ENCODE assay signal across 8 mouse cellular contexts in the genomic region with DNA sequence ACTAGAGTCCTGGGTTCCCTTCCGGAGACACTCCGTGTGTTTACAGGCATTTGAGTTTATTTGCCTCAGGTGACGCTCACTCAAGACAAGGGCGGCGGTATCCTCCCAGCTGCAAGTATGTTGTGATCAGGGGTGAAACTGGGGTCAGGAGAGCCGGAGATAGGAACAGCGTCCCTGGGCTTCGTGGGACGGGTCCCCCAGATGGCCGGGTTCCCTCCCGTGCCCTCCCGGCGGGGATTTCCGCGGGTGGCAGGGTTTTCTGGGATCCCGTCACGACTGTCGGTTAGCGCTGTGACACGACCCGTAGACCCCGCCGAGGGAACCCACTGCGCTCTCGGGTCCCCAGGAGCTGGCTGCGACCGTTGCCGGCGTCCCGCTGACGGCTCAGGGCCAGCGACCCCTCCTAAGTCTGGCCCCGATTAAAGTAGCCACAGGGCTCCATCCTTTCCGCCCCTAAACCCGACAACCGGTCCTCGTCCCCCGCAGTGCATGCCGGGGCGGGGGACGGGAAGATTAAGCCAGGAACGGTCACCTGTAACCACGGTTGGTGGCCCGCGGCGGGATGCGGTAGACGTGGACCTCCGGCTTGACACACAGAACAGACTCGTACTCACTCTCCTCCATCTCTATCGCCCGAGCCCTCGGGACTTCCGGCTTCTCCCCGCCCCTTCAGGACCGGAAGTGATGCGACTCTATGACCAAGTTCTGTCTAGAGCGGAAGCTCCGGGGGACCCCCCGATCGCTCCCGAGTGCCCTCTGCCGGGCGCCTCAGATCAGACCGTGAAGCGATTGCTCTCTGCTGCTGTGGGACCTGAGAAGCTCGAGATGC. TPM values are rescaled to one million over a fixed set of nuclear protein-coding genes. Genes with fewer than 3 reads are reported as not detected.
DNase-seq lines count a peak whose midpoint lies in the region; ATAC-seq and TF ChIP-seq lines count a peak whose summit lies in the region.

A gene (minus strand): TSS at position 677 of the 829 bp plus-strand sequence.

- peak within 1 kb of the TSS; percentile 82 for H3K27ac ChIP-seq in forebrain, postnatal 0 days (ENCODE audit: low read depth, low read length)
- peak within 1 kb of the TSS; percentile 71 for H3K27ac ChIP-seq in lung, embryonic 15.5 days

- H3K36me3 ChIP-seq in G1E (replicated peaks), result peaks cover 37% of the 10 kb centered on the region
- peaks cover 16% of the 10 kb centered on the region for H3K36me3 ChIP-seq in forebrain, postnatal 0 days (ENCODE audit: insufficient read depth)
- H3K36me3 ChIP-seq in lung, embryonic 15.5 days, result peaks cover 8% of the 10 kb centered on the region; the same call in 1 of the 2 replicates

- H3K27me3 ChIP-seq in G1E (ENCODE audit: insufficient read depth, low read length), result no peaks in the 10 kb centered on the region
- no peaks in the 10 kb centered on the region for H3K27me3 ChIP-seq in forebrain, postnatal 0 days (ENCODE audit: insufficient read depth, low read length)
- H3K27me3 ChIP-seq in lung, embryonic 15.5 days, result no peaks in the 10 kb centered on the region

- H3K4me2 ChIP-seq in forebrain, postnatal 0 days (ENCODE audit: low read depth), result peak within 1 kb of the TSS; percentile 94
- peak within 1 kb of the TSS; percentile 88 for H3K4me2 ChIP-seq in lung, embryonic 15.5 days

- H3K9ac ChIP-seq in forebrain, postnatal 0 days, result peak within 1 kb of the TSS; percentile 96
- H3K9ac ChIP-seq in lung, embryonic 15.5 days, result peak within 1 kb of the TSS; percentile 91

- peak; percentile 99 for DNase-seq in G1E (ENCODE audit: low spot score)
- peak; percentile 96 to 97 for DNase-seq in cerebellum, adult 18-20 months
- DNase-seq in forebrain, postnatal 0 days, result peak; percentile 97
- peak; percentile 97 for DNase-seq in heart, postnatal 4 days
- peak; percentile 93 for DNase-seq in layer of hippocampus, adult 8-10 months (ENCODE audit: low spot score in 2 of 2)
- DNase-seq in ovary, adult 18-20 months (ENCODE audit: low spot score), result peak; percentile 88
- DNase-seq in thymus, postnatal 0 days (ENCODE audit: low spot score), result peak; percentile 96

- H3K4me1 ChIP-seq in G1E (ENCODE audit: insufficient read depth, low read depth, low read length), result peaks cover 40% of the 10 kb centered on the region
- H3K4me1 ChIP-seq in forebrain, postnatal 0 days (ENCODE audit: insufficient read depth), result peaks cover 7% of the 10 kb centered on the region
- H3K4me1 ChIP-seq in lung, embryonic 15.5 days, result peaks cover 26% of the 10 kb centered on the region

- H3K4me3 ChIP-seq in G1E (ENCODE audit: low read depth, low read length), result peak within 1 kb of the TSS; percentile 98
- peak within 1 kb of the TSS; percentile 94 for H3K4me3 ChIP-seq in forebrain, postnatal 0 days (ENCODE audit: low read depth, low read length)
- H3K4me3 ChIP-seq in lung, embryonic 15.5 days, result peak within 1 kb of the TSS; percentile 99

- 2% methylated on average over 67 of the region's 67 CpGs for WGBS in forebrain, postnatal 0 days
- under 1% methylated on average over 67 of the region's 67 CpGs for WGBS in lung, embryonic 15.5 days

- H3K9me3 ChIP-seq in G1E (replicated peaks), result peaks cover 5% of the 10 kb centered on the region
- H3K9me3 ChIP-seq in forebrain, postnatal 0 days (ENCODE audit: low read length), result no peaks in the 10 kb centered on the region
- H3K9me3 ChIP-seq in lung, embryonic 15.5 days, result no peaks in the 10 kb centered on the region

- ATAC-seq in G1E (ENCODE audit: extremely low read depth, insufficient number of reproducible peaks, low FRiP score, poor library complexity, severe bottlenecking), result peak; percentile 93
- peak; percentile 98 for ATAC-seq in forebrain, postnatal 0 days
- ATAC-seq in lung, embryonic 15.5 days (ENCODE audit: borderline replicate concordance, extremely low read depth, low FRiP score, low TSS enrichment), result peak; percentile 87

- TF ChIP-seq CTCF in G1E (IDR thresholded peaks at IDR 0.05; ENCODE audit: low read depth, low read length), result peak; percentile 39
- peak; percentile 85 for TF ChIP-seq CTCF in forebrain, postnatal 0 days (IDR thresholded peaks at IDR 0.05; ENCODE audit: low read depth)

RNA-seq across cellular contexts. Expression of the gene that starts here (rescaled TPM):
- total RNA-seq in G1E (2014; fragmentation: Nextera tagmentation) (43.9 and 51.5 TPM in 2 replicates), G1E (2017) (61.9 and 62.4 TPM in 2 replicates)
- 91.8 and 101 TPM in 2 replicates for polyA plus RNA-seq in G1E (2012)
- 49.6 and 51.1 TPM in 2 replicates for total RNA-seq in forebrain, postnatal 0 days (2014; rRNA removed)
- polyA plus RNA-seq in forebrain, postnatal 0 days (2015; fragmentation: Nextera tagmentation; extraction: Ambion mirVana), result 38.9 and 43.0 TPM in 2 replicates
- total RNA-seq in heart, postnatal 4 days (2021), result 10 to 100 TPM; 33.7 to 35.8 TPM
- 10 to 100 TPM; 41.4 to 55.0 (median 46.9) TPM for total RNA-seq in layer of hippocampus, adult 8-10 months (2022)
- 102 and 110 TPM in 2 replicates for polyA plus RNA-seq in lung, embryonic 15.5 days (2015; fragmentation: Nextera tagmentation; extraction: Ambion mirVana)
- polyA plus RNA-seq in thymus, postnatal 0 days (2015; fragmentation: Nextera tagmentation; extraction: Ambion mirVana), result 93.7 and 103 TPM in 2 replicates

Comparison
In these comparisons a context has a peak if more than half of its experiments do, and no peak if none do; other contexts are left out.
1. Peak in every context shown above with its lines: DNase-seq, ATAC-seq, H3K4me3 ChIP-seq and H3K27ac ChIP-seq.